In the genomic region with DNA sequence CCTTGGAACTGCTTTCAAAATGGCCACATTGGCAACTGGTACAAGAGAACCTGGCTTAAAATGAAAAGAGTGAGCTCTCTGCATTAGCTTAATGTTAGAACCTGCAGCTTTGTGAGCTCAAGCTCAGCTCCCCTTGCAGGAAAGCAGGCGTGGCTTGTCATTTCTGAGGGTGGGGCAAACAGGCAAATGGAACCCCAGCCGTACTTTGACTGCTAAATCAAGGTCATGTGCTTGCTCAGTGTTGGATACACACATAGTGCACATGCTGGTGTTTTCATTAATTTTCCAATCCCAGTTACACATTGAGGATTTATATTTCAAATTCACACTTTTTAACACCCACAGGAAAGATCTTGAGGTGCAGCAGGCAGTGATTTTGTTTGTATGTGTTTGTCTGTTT, we compare ENCODE assay signal across 18 mouse cellular contexts.
"Had no signal": no experiment of that assay in that cellular context is flagged by ENCODE, and none has a peak within 500 bp of the region (broad histone marks: within the 10 kb centered on the region; RNA-seq: fewer than 3 reads in every experiment).

No protein-coding gene starts in this region.

- H3K4me2 ChIP-seq: liver, embryonic 15.5 days; lung, embryonic 15.5 days; midbrain, embryonic 12.5 days; midbrain, embryonic 15.5 days; neural tube, embryonic 12.5 days; stomach, embryonic 15.5 days had no signal

- H3K36me3 ChIP-seq: liver, embryonic 15.5 days; lung, embryonic 15.5 days; midbrain, embryonic 12.5 days; midbrain, embryonic 15.5 days; neural tube, embryonic 12.5 days; stomach, embryonic 15.5 days had no signal

- ATAC-seq: liver, postnatal 0 days; lung, postnatal 0 days; midbrain, embryonic 15.5 days had no signal

- H3K9ac ChIP-seq: liver, embryonic 15.5 days; liver, postnatal 0 days; lung, embryonic 15.5 days; midbrain, embryonic 12.5 days; midbrain, embryonic 15.5 days; neural tube, embryonic 12.5 days; stomach, embryonic 15.5 days had no signal

- H3K9me3 ChIP-seq: liver, embryonic 15.5 days; lung, embryonic 15.5 days; megakaryocyte, embryonic 14.5 days; midbrain, embryonic 12.5 days; midbrain, embryonic 15.5 days; neural tube, embryonic 12.5 days; stomach, embryonic 15.5 days had no signal

- H3K27ac ChIP-seq: liver, embryonic 15.5 days; lung, embryonic 15.5 days; macrophage; midbrain, embryonic 12.5 days; midbrain, embryonic 15.5 days; neural tube, embryonic 12.5 days; stomach, embryonic 15.5 days; stomach, postnatal 0 days had no signal

- DNase-seq: liver, postnatal 0 days; lung, adult 2 months; lung, postnatal 14 days; lung, postnatal 36 days; right cerebral cortex, postnatal 14 days; thymus, adult 2 months; thymus, postnatal 25 days; thymus, postnatal 4 days had no signal

- H3K4me1 ChIP-seq: liver, embryonic 15.5 days; midbrain, embryonic 12.5 days had no signal

- H3K27me3 ChIP-seq: liver, embryonic 15.5 days; lung, embryonic 15.5 days; megakaryocyte, embryonic 14.5 days; midbrain, embryonic 12.5 days; midbrain, embryonic 15.5 days; neural tube, embryonic 12.5 days; stomach, embryonic 15.5 days had no signal

- H3K4me3 ChIP-seq: liver, embryonic 15.5 days; lung, embryonic 15.5 days; megakaryocyte, embryonic 14.5 days; midbrain, embryonic 12.5 days; midbrain, embryonic 15.5 days; neural tube, embryonic 12.5 days; stomach, embryonic 15.5 days had no signal
